Mouse (Mus musculus): ENCODE data around the gene Ctsa.

DNA sequence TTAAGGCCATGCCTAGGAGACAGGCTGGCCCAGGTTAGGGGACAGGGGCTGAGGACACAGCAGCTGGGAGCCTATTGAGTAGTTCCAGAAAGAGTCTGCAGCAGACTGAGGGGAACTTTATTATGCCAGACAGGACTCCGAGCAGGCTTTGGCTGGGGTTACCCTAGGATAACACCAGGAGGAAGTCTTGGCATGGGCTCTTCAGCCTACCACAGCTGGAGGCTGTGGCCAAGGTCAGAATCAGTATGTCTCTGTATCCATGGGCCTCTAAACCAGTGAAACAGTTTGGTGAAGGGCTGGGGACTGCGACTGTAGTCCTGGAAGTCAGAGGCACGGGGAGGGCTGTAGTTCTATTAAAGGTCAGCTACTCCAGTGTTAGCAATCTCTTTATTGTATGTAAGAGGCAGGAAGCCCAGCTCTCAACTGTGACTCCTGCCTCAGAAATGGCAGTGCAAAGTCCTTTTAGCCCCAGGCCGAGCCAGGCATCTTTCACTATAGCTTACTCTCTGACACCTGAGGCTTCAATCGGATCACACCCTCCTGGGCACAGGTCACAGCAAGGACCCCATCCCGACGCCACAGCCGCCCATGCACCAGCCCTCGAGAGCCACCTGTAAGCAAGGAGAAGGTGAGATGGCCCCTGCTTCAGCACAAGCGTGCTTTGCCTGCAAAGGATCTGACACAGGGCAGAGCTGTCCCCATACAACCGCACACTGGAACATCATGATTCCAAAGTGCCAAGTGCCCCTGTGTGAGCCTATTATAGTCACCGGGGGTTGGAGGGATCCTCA is 40.1 kb upstream of the Ctsa start:
- no peak for TF ChIP-seq CTCF (IDR thresholded peaks at IDR 0.05; ENCODE audit: low read depth, low read length)
- TF ChIP-seq POLR2A (IDR thresholded peaks at IDR 0.05; ENCODE audit: extremely low read depth, insufficient read depth, low read length), result no peak

All from liver, adult 2 months (tissue).